Mouse (Mus musculus): Measurements from ENCODE around the gene Gfra1.

The Gfra1 gene

GRCm38 (mm10) chr19:58455496-58456061 lies at the start of gene Gfra1:
TSS of gene Gfra1 (minus strand) at chr19:58455909.
- in situ Hi-C loops (cut with MboI, MseI): no loop called here

GRCm38 (mm10) chr19:58500049-58500448 lies 44.3 kb upstream of the Gfra1 start:
- in situ Hi-C loops (cut with MboI, MseI): no loop called here

GRCm38 (mm10) chr19:58499420-58499966 lies 43.8 kb upstream of the Gfra1 start:
- in situ Hi-C loops (cut with MboI, MseI): no loop called here

- in situ Hi-C loops (cut with MboI, MseI): no loop called here
Measured at GRCm38 (mm10) chr19:58497106-58497505, 41.4 kb upstream of the Gfra1 start.

GRCm38 (mm10) chr19:58486686-58487085 lies 31.0 kb upstream of the Gfra1 start:
- in situ Hi-C loops (cut with MboI, MseI): no loop called here

GRCm38 (mm10) chr19:58482373-58482977 lies 26.8 kb upstream of the Gfra1 start:
- in situ Hi-C loops (cut with MboI, MseI): no loop called here

GRCm38 (mm10) chr19:58474251-58474650 lies 18.5 kb upstream of the Gfra1 start:
- in situ Hi-C loops (cut with MboI, MseI): loop anchor here (5.0 kb wide), 2 partner anchors 397 to 662 kb away; no protein-coding TSS in a partner anchor

- in situ Hi-C loops (cut with MboI, MseI): no loop called here
Measured at GRCm38 (mm10) chr19:58469421-58469820, 13.7 kb upstream of the Gfra1 start.

GRCm38 (mm10) chr19:58468331-58468730 lies 12.6 kb upstream of the Gfra1 start:
- in situ Hi-C loops (cut with MboI, MseI): no loop called here

- in situ Hi-C loops (cut with MboI, MseI): no loop called here
Measured at GRCm38 (mm10) chr19:58463755-58464154, 8.0 kb upstream of the Gfra1 start.

- in situ Hi-C loops (cut with MboI, MseI): no loop called here
Measured at GRCm38 (mm10) chr19:58460361-58461022, 4.8 kb upstream of the Gfra1 start.

GRCm38 (mm10) chr19:58456491-58457061 lies 867 bp upstream of the Gfra1 start:
- in situ Hi-C loops (cut with MboI, MseI): no loop called here

- in situ Hi-C loops (cut with MboI, MseI): no loop called here
Measured at GRCm38 (mm10) chr19:58455061-58455495, 631 bp downstream of the Gfra1 start.

GRCm38 (mm10) chr19:58454261-58455060 lies 1.2 kb downstream of the Gfra1 start:
- in situ Hi-C loops (cut with MboI, MseI): no loop called here

GRCm38 (mm10) chr19:58453581-58453980 lies 2.1 kb downstream of the Gfra1 start:
- in situ Hi-C loops (cut with MboI, MseI): no loop called here

- in situ Hi-C loops (cut with MboI, MseI): no loop called here
Measured at GRCm38 (mm10) chr19:58452941-58453551, 2.7 kb downstream of the Gfra1 start.

- in situ Hi-C loops (cut with MboI, MseI): no loop called here
Measured at GRCm38 (mm10) chr19:58452178-58452819, 3.4 kb downstream of the Gfra1 start.

GRCm38 (mm10) chr19:58451323-58451722 lies 4.4 kb downstream of the Gfra1 start:
- in situ Hi-C loops (cut with MboI, MseI): no loop called here

- in situ Hi-C loops (cut with MboI, MseI): no loop called here
Measured at GRCm38 (mm10) chr19:58450716-58451115, 5.0 kb downstream of the Gfra1 start.
